Mouse (Mus musculus) small intestine, adult 2 months (tissue): Measurements from ENCODE around the gene Slc29a2.
A peak's percentile ranks its signal among the peaks of the same experiment; 100 is the strongest.

Source experiments
- CTCF ChIP-seq: fragments of 200-500 bp; IDR thresholded peaks from 2 replicates; pipeline ENCODE4 v1.5.1; 2012; ENCODE audit warnings: low read depth, mild to moderate bottlenecking, control low read depth, inconsistent platforms, low read length, moderate library complexity, mixed read lengths; ENCODE audit not compliant: insufficient replicate concordance, insufficient read length; ENCODE audit errors: extremely low read depth
- POLR2A ChIP-seq: fragments of 200-500 bp; IDR thresholded peaks from 2 replicates; pipeline ENCODE4 v1.6.1; 2012; ENCODE audit warnings: low read depth, mild to moderate bottlenecking, control low read depth, inconsistent platforms, low read length, moderate library complexity

GRCm38 (mm10) chr19:5023621-5024479 is at the start of gene Slc29a2:
- TF ChIP-seq POLR2A (peak; percentile 59), CTCF (no peak)
